Mouse (Mus musculus): ENCODE measurements at regions not wholly inside any gene's neighbourhood (a gene's known extent, or its start where the extent isn't known, plus 50 kb on each side); places are given as distances from the start of the nearest gene placed in this dataset.

- TF ChIP-seq CTCF (conservative IDR thresholded peaks at IDR 0.05; ENCODE audit: low read length) (no peak), POU5F1 (IDR thresholded peaks at IDR 0.05; ENCODE audit: borderline replicate concordance, low read length) (no peak)
These were observed 166.6 kb downstream of the Dact1 start for GRCm38 (mm10) chr12:71476238-71476637.
